Mouse (Mus musculus) midbrain, embryonic 11.5 days (tissue): ENCODE measurements at regions not wholly inside any gene's neighbourhood (a gene's known extent, or its start where the extent isn't known, plus 50 kb on each side); places are given as distances from the start of the nearest gene placed in this dataset.
A peak's percentile ranks its signal among the peaks of the same experiment; 100 is the strongest.
"Not testable (repeated sequence)": the region's sequence is repeated elsewhere in the genome, so short reads cannot be mapped to it uniquely, and the experiment has no call there.

ENCODE experiments used
- ATAC-seq: fragments of 200-750 bp; cut with Nextera tagmentation; 2 replicates; pipeline ENCODE4 v1.8.0; 2017; ENCODE audit warnings: moderate TSS enrichment, moderate library complexity; ENCODE audit not compliant: low FRiP score
- DNase-seq: peaks from one replicate; pipeline ENCODE4 v3.0.0; 2015; ENCODE audit warnings: low spot score; ENCODE audit errors: missing footprints
- H3K27ac ChIP-seq: fragments of 300-500 bp; sonication (generic); 2 replicates; pipeline ENCODE4 v1.5.1; 2014; ENCODE audit warnings: low read depth, low read length
- H3K27me3 ChIP-seq: fragments of 300-500 bp; sonication (generic); 2 replicates; pipeline ENCODE4 v1.6.1; 2014; ENCODE audit warnings: mild to moderate bottlenecking, low read length, moderate library complexity, mixed read lengths; ENCODE audit not compliant: control insufficient read depth, insufficient read depth
- H3K36me3 ChIP-seq: fragments of 300-500 bp; sonication (generic); 2 replicates; pipeline ENCODE4 v1.6.1; 2014; ENCODE audit warnings: mild to moderate bottlenecking, low read length, moderate library complexity, mixed read lengths; ENCODE audit not compliant: control insufficient read depth, insufficient read depth
- H3K4me1 ChIP-seq: fragments of 300-500 bp; sonication (generic); 2 replicates; pipeline ENCODE4 v1.6.1; 2014; ENCODE audit warnings: low read length; ENCODE audit not compliant: control insufficient read depth, insufficient read depth
- H3K4me2 ChIP-seq: fragments of 300-500 bp; sonication (generic); 2 replicates; pipeline ENCODE4 v1.6.1; 2014; ENCODE audit warnings: mild to moderate bottlenecking, moderate library complexity
- H3K4me3 ChIP-seq: fragments of 300-500 bp; sonication (generic); 2 replicates; pipeline ENCODE4 v1.5.1; 2014; ENCODE audit warnings: low read depth, low read length
- H3K9ac ChIP-seq: fragments of 300-500 bp; sonication (generic); 2 replicates; pipeline ENCODE4 v1.6.1; 2014; ENCODE audit warnings: low read length
- H3K9me3 ChIP-seq: fragments of 300-500 bp; sonication (generic); 2 replicates; pipeline ENCODE4 v1.6.1; 2016; ENCODE audit warnings: low read length; ENCODE audit not compliant: control insufficient read depth
- WGBS: fragments of 180-500 bp; shearing (Covaris S2); extraction: QIAGEN DNeasy Blood & Tissue Kit; methylation state at CpG from one replicate; pipeline ENCODE4 v1.1.7; 2014; 5-methylcytosine and 5-hydroxymethylcytosine counted together

- DNase-seq (no peak), ATAC-seq (no peak)
- no peak overlapping the region for H3K9ac ChIP-seq
- H3K4me3 ChIP-seq = no peak overlapping the region
- H3K4me2 ChIP-seq = no peak overlapping the region
- no peak overlapping the region for H3K27ac ChIP-seq
- no peaks in the 10 kb centered on the region for H3K36me3 ChIP-seq
- no peaks in the 10 kb centered on the region for H3K9me3 ChIP-seq
- no peaks in the 10 kb centered on the region for H3K4me1 ChIP-seq
- H3K27me3 ChIP-seq = no peaks in the 10 kb centered on the region
Observed at GRCm38 (mm10) chr1:164744955-164745608, 51.4 kb upstream of the Dpt start.

- H3K27me3 ChIP-seq = no peaks in the 10 kb centered on the region
- no peak overlapping the region for H3K4me3 ChIP-seq
- DNase-seq (peak; percentile 65), ATAC-seq (no peak)
- no peaks in the 10 kb centered on the region for H3K4me1 ChIP-seq
- H3K9me3 ChIP-seq = no peaks in the 10 kb centered on the region
- no peak overlapping the region for H3K4me2 ChIP-seq
- H3K9ac ChIP-seq = no peak overlapping the region
- no peak overlapping the region for H3K27ac ChIP-seq
- no peaks in the 10 kb centered on the region for H3K36me3 ChIP-seq
- 77% methylated on average over 3 of the region's 3 CpGs for WGBS
Observed at GRCm38 (mm10) chr1:164744499-164744898, 51.9 kb upstream of the Dpt start.

- not testable (repeated sequence) for H3K9me3 ChIP-seq, H3K27ac ChIP-seq, DNase-seq, H3K27me3 ChIP-seq, H3K9ac ChIP-seq, H3K4me1 ChIP-seq, H3K36me3 ChIP-seq, H3K4me3 ChIP-seq, ATAC-seq, H3K4me2 ChIP-seq
- WGBS = 95% methylated on average over 8 of the region's 9 CpGs
Observed at GRCm38 (mm10) chr1:164742897-164743296, 53.5 kb upstream of the Dpt start.

GRCm38 (mm10) chr1:164735646-164736045 lies 60.8 kb upstream of the Dpt start:
- H3K4me2 ChIP-seq = no peak overlapping the region
- WGBS = 84% methylated on average over 1 of the region's 1 CpGs
- H3K4me3 ChIP-seq = no peak overlapping the region
- no peak overlapping the region for H3K27ac ChIP-seq
- no peaks in the 10 kb centered on the region for H3K27me3 ChIP-seq
- no peak overlapping the region for H3K9ac ChIP-seq
- H3K36me3 ChIP-seq = no peaks in the 10 kb centered on the region
- H3K4me1 ChIP-seq = no peaks in the 10 kb centered on the region
- ATAC-seq (no peak), DNase-seq (no peak)
- no peaks in the 10 kb centered on the region for H3K9me3 ChIP-seq

GRCm38 (mm10) chr1:164733741-164734140 lies 62.7 kb upstream of the Dpt start:
- H3K9ac ChIP-seq = no peak overlapping the region
- 83% methylated on average over 3 of the region's 3 CpGs for WGBS
- H3K4me1 ChIP-seq = no peaks in the 10 kb centered on the region
- no peaks in the 10 kb centered on the region for H3K27me3 ChIP-seq
- ATAC-seq (no peak), DNase-seq (no peak)
- no peak overlapping the region for H3K4me2 ChIP-seq
- H3K4me3 ChIP-seq = no peak overlapping the region
- no peak overlapping the region for H3K27ac ChIP-seq
- no peaks in the 10 kb centered on the region for H3K36me3 ChIP-seq
- no peaks in the 10 kb centered on the region for H3K9me3 ChIP-seq

- no peak overlapping the region for H3K9ac ChIP-seq
- H3K4me2 ChIP-seq = no peak overlapping the region
- H3K27me3 ChIP-seq = no peaks in the 10 kb centered on the region
- ATAC-seq (no peak; the same call in 1 of the 2 replicates), DNase-seq (no peak)
- no peaks in the 10 kb centered on the region for H3K36me3 ChIP-seq
- WGBS = 3% methylated on average over 1 of the region's 1 CpGs
- peaks cover 4% of the 10 kb centered on the region for H3K4me1 ChIP-seq
- no peak overlapping the region for H3K4me3 ChIP-seq
- no peak overlapping the region for H3K27ac ChIP-seq
- no peaks in the 10 kb centered on the region for H3K9me3 ChIP-seq
Observed at GRCm38 (mm10) chr1:164722054-164722453, 74.4 kb upstream of the Dpt start.

- Histone ChIP-seq H3K4me3 (no peak overlapping the region), H3K4me1 (no peaks in the 10 kb centered on the region), H3K36me3 (no peaks in the 10 kb centered on the region), H3K27ac (no peak overlapping the region), H3K9ac (no peak overlapping the region), H3K27me3 (no peaks in the 10 kb centered on the region), H3K4me2 (no peak overlapping the region), H3K9me3 (no peaks in the 10 kb centered on the region)
- DNase-seq (no peak), ATAC-seq (no peak)
- 83% methylated on average over 2 of the region's 2 CpGs for WGBS
Observed at GRCm38 (mm10) chr1:164714905-164715304, 81.5 kb upstream of the Dpt start.

- no peaks in the 10 kb centered on the region for H3K9me3 ChIP-seq
- no peaks in the 10 kb centered on the region for H3K27me3 ChIP-seq
- H3K36me3 ChIP-seq = no peaks in the 10 kb centered on the region
- ATAC-seq (no peak), DNase-seq (no peak)
- H3K9ac ChIP-seq = no peak overlapping the region
- no peak overlapping the region for H3K4me2 ChIP-seq
- H3K4me3 ChIP-seq = no peak overlapping the region
- H3K27ac ChIP-seq = no peak overlapping the region
- 85% methylated on average over 4 of the region's 4 CpGs for WGBS
- no peaks in the 10 kb centered on the region for H3K4me1 ChIP-seq
Observed at GRCm38 (mm10) chr1:164713798-164714551, 82.5 kb upstream of the Dpt start.

GRCm38 (mm10) chr1:164712514-164712913 lies 83.9 kb upstream of the Dpt start:
- no peak overlapping the region for H3K27ac ChIP-seq
- H3K27me3 ChIP-seq = no peaks in the 10 kb centered on the region
- 87% methylated on average over 3 of the region's 3 CpGs for WGBS
- DNase-seq = no peak
- no peaks in the 10 kb centered on the region for H3K9me3 ChIP-seq
- no peak overlapping the region for H3K4me3 ChIP-seq
- H3K9ac ChIP-seq = no peak overlapping the region
- no peaks in the 10 kb centered on the region for H3K36me3 ChIP-seq
- H3K4me2 ChIP-seq = no peak overlapping the region
- no peak for ATAC-seq
- no peaks in the 10 kb centered on the region for H3K4me1 ChIP-seq
